Mouse (Mus musculus): ENCODE measurements around the gene Fry.

DNA sequence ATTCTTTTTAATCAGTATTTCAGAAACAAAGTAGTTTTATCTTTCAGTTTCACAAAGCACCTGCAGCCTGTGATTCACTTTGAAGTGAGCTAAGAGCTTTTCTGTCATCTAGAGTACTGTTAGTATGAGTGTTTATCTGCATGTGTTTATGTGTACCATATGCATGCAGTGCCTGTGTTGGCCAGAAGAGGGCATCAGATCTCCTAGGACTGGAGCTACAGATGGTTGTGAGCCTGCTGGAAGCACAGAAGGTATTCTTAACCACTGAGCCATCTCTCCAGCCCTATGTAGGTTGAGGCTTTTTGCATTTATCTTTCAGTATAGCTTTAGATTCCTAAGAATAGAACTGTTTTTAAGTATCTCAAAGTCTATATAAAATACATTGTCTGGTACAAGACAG lies 56.5 kb downstream of the Fry start:
- TF ChIP-seq EP300 (IDR thresholded peaks at IDR 0.05; ENCODE audit: insufficient read depth, low read depth, low read length), result no peak
- TF ChIP-seq CTCF (IDR thresholded peaks at IDR 0.05), result 0 out of 2 replicates have a peak, but pooled peaks have one; percentile 19
